Mouse (Mus musculus) kidney, postnatal 36 days (tissue): ENCODE measurements around the gene Tmx4.
A peak's percentile ranks its signal among the peaks of the same experiment; 100 is the strongest.
"Not testable (repeated sequence)": the region's sequence is repeated elsewhere in the genome, so short reads cannot be mapped to it uniquely, and the experiment has no call there.

Experiments used
- DNase-seq, 2 experiments: peaks; one replicate each; pipeline ENCODE4 v3.0.0; 2021 to 2022; ENCODE audit warnings: mixed read lengths in 2 of 2

Tmx4 gene

GRCm38 (mm10) chr2:134643514-134644300, at the start of gene Tmx4:
Tmx4 (minus strand) TSS chr2:134644145.
- DNase-seq = peak; percentile 99 to 100

GRCm38 (mm10) chr2:134692125-134692524, 48.2 kb upstream of the Tmx4 start:
- no peak for DNase-seq

GRCm38 (mm10) chr2:134691055-134691454, 47.1 kb upstream of the Tmx4 start:
- DNase-seq = no peak

- no peak for DNase-seq
Measured at GRCm38 (mm10) chr2:134682326-134682725, 38.4 kb upstream of the Tmx4 start.

GRCm38 (mm10) chr2:134681271-134681961, 37.5 kb upstream of the Tmx4 start:
- DNase-seq = peak; percentile 36 to 42

GRCm38 (mm10) chr2:134679567-134679966, 35.6 kb upstream of the Tmx4 start:
- DNase-seq = no peak

GRCm38 (mm10) chr2:134675465-134675864, 31.5 kb upstream of the Tmx4 start:
- no peak for DNase-seq

- DNase-seq = peak; percentile 34 to 78
Measured at GRCm38 (mm10) chr2:134673604-134674003, 29.7 kb upstream of the Tmx4 start.

GRCm38 (mm10) chr2:134656477-134656876, 12.5 kb upstream of the Tmx4 start:
- DNase-seq = no peak

- no peak for DNase-seq
Measured at GRCm38 (mm10) chr2:134654668-134655067, 10.7 kb upstream of the Tmx4 start.

- no peak for DNase-seq
Measured at GRCm38 (mm10) chr2:134652759-134653158, 8.8 kb upstream of the Tmx4 start.

GRCm38 (mm10) chr2:134648999-134649398, 5.1 kb upstream of the Tmx4 start:
- no peak for DNase-seq

GRCm38 (mm10) chr2:134645752-134646151, 1.8 kb upstream of the Tmx4 start:
- no peak for DNase-seq

- DNase-seq = no peak
Measured at GRCm38 (mm10) chr2:134645166-134645565, 1.2 kb upstream of the Tmx4 start.

- no peak for DNase-seq
Measured at GRCm38 (mm10) chr2:134644301-134644912, 462 bp upstream of the Tmx4 start.

- no peak for DNase-seq
Measured at GRCm38 (mm10) chr2:134642377-134642776, 1.6 kb downstream of the Tmx4 start.

GRCm38 (mm10) chr2:134641372-134641771, 2.6 kb downstream of the Tmx4 start:
- DNase-seq = no peak

GRCm38 (mm10) chr2:134640398-134640797, 3.5 kb downstream of the Tmx4 start:
- no peak for DNase-seq

GRCm38 (mm10) chr2:134628541-134628940, 15.4 kb downstream of the Tmx4 start:
- not testable (repeated sequence) for DNase-seq

- DNase-seq = no peak
Measured at GRCm38 (mm10) chr2:134604935-134605334, 39.0 kb downstream of the Tmx4 start.

GRCm38 (mm10) chr2:134591081-134591694, 52.8 kb downstream of the Tmx4 start:
- DNase-seq = no peak

GRCm38 (mm10) chr2:134585243-134585642, 58.7 kb downstream of the Tmx4 start:
- no peak for DNase-seq

GRCm38 (mm10) chr2:134559422-134559821, 84.5 kb downstream of the Tmx4 start:
- DNase-seq = no peak
